Mouse (Mus musculus) kidney, postnatal 10 days (tissue): ENCODE measurements at regions not wholly inside any gene's neighbourhood (a gene's known extent, or its start where the extent isn't known, plus 50 kb on each side); places are given as distances from the start of the nearest gene placed in this dataset.

Experiments
- DNase-seq: peaks from one replicate; pipeline ENCODE4 v3.0.0; 2021; ENCODE audit warnings: mixed read lengths

DNA sequence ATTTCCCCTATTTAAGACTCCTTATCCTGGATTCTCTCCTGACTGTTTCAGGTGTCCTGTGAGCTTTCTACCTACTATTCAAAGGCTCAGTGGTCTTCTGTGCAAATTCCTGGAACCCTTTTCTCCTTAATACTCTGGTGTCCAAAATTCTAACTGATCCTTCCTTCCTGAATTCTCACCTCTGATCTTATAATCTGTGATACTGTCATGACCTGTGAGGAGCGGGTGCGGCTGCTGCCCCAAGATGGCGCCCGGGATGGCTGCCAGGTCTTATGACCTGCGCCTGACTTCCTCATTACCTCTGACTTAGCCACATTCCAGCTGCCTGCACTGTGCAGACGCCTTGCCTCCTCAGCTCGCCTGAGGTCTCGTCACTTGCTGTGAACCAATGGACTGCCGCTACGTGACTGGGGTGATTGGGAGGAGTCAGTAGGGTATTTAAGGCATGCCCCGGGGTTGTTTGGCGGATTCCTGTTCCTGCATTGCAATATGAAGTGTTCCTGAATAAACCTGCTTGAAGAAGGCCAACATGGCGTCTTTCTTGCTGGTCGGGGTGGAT lies 131.2 kb downstream of the Ptbp2 start:
- DNase-seq = no peak

DNA sequence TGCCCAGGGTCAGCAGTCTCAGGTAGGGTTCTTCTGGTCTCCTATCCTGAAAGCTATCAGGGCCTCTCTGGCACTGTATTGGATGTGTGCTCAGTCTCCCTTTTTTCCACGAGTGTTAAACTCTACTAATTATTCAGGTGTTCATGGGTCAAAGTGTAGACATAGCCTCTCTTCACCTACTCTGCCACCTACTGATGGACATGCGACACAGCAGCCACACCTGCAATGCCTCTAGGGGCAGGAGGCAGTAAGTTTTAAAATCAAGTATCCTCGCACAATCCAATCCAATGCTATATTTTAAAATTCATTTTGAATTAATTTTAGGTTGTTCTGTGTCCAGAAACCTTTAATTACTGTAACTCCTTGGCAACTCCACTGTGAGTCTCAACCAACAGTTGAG lies 145.6 kb downstream of the Ptbp2 start:
- DNase-seq = no peak

GRCm38 (mm10) chr3:119635641-119636040 lies 148.6 kb downstream of the Ptbp2 start:
- no peak for DNase-seq

GRCm38 (mm10) chr3:119633516-119633915 lies 150.8 kb downstream of the Ptbp2 start:
- DNase-seq = no peak

DNA sequence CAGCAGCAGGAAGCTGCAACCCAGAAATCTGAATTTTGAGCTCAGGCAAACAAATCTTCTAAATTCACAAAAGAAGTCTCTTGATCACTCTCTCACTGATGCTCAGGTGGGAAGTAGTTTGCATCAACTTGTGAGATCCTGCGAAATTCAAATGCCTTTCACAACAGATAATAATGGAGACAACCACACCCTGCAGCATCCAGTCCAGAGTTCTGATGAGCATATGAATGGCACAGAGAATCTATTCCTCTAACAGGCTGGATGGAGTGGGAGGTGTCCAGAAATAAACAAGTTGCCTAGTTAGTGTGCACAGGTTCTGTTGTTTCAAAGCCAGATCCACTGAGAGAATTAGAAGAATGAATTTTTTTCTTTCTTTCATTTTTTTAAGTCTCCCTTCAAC lies 178.2 kb downstream of the Ptbp2 start:
- no peak for DNase-seq

DNA sequence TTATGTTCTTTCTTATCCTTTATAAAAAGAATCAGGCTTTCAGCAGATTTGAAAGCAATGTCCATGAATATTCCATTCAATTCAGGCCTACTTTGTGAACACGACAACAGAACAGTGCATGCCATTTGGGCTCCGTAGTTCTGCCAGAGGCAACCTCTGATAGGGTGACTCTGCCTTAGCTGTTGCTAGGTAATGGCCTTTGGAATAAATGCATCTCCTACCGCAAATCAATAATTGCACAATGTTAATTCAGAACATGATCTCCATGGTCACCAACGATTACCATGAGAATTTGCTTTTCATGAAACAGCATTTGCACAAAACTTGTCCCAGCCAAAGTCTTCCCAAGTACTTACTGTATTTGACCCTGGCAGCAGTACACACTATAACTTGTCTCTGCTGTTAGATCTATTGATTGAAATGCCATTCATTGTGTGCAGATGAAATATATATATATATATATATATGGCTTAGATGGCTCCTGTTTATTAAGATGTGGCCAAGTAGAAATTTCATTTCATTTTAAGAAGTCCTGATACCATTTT lies 195.3 kb downstream of the Ptbp2 start:
- no peak for DNase-seq

GRCm38 (mm10) chr3:119587971-119588370 lies 196.3 kb downstream of the Ptbp2 start:
- no peak for DNase-seq

GRCm38 (mm10) chr3:119575516-119575915 lies 208.8 kb downstream of the Ptbp2 start:
- DNase-seq = no peak

DNA sequence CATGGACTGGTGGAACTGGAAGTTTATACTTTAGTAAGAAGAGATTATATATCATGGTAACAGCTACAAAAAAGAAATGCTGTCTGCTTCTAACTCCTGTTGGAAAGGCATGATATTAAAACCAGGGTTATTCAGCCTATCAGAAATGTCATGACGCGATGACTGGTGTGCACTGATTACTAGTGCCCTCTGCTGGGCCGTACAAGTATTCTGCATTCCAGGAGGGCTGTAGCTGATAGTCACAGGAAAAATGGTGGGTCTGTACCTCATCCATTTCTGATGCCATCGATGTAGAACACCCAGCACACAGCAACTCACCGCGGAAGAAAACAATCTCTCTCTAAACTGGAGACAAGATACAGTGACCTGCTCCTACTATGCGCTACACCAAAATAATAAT lies 246.4 kb downstream of the Ptbp2 start:
- peak; percentile 7 for DNase-seq

GRCm38 (mm10) chr3:119524510-119525123 lies 259.6 kb downstream of the Ptbp2 start:
- no peak for DNase-seq

DNA sequence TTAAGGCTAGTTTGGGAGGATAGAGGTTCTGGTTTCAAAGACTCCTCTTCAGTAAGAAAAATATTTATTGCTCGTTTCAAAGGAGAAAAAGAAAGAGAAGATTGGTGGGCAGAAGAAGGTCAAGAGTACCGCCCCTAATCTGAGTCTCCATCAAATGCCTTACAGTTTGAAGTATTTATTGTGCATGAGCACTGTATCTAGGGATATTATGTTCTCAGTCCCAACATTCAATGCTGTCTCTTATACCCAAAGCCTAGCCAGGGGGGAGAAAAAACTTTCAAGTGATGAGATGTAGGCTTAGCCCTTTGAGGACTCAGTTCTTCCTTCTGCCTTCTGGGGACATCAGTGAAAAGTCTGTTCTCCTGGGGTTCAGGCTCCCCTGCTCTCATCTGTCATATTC lies 271.7 kb downstream of the Ptbp2 start:
- DNase-seq = no peak

DNA sequence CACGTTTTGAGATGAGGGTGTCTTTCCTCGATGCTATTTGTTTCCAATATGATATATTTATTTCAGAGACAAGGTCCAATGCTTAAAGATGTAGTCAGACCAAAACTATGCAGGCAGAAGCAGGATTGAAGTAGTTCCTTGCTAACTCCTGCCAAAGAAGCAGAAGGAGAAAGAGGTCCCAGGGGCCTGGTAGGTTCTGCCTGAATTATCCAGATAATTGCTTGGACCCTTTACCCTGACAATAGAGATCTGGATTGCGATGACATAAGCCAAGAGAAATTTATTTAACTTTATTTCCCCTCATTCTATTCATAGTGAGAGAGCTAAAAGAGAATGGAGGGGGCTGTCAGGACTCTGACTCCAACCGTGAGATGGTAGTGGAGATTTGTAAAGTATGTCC lies 275.1 kb downstream of the Ptbp2 start:
- no peak for DNase-seq

DNA sequence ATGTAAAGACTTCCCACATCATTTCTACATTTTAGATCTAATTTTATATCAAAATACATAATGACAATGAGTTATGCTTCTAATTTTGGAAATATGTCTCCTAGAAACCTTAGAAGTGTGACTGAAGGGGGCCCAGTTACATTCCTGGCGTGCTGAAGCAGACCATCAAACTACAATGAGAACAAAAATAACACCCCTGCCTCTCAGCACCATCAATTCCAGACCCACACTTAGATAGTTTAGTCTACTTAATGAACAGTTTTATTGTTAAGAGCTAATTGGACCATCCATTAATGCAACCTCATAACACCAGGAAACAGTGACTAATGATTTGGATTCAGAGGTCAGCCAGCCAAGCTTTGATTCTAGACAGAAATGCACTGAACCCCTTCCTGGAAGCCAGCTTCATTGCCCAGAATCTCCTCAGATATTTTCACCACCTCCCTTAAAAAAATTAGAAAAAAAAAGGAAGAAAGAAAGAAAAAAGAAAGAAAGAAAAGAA lies 280.7 kb downstream of the Ptbp2 start:
- no peak for DNase-seq

GRCm38 (mm10) chr3:119498711-119499110 lies 285.6 kb downstream of the Ptbp2 start:
- peak; percentile 73 for DNase-seq

- no peak for DNase-seq
Measured at GRCm38 (mm10) chr3:119497880-119498279, 286.4 kb downstream of the Ptbp2 start.

DNA sequence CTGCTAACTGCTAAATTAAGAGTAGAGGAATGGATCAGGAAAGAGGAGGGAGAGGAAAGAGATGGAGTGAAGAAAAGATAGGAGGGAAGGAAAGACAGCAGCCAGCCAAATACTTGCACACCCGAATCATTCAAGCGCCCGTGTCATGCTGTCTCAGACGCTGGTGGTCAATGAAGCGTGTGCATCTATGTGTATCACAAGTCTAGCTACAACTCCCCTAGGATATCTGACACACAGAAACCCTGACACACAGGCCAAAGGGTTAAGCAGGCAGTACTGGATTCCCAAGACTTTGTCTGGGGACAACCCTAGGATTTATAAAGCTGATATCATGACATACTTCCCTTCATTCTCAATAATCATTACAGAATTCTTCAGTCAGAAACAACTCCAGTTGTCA lies 289.7 kb downstream of the Ptbp2 start:
- DNase-seq = no peak

- no peak for DNase-seq
Measured at GRCm38 (mm10) chr3:119492627-119493026, 291.6 kb downstream of the Ptbp2 start.

GRCm38 (mm10) chr3:119489336-119489735 lies 294.9 kb downstream of the Ptbp2 start:
- DNase-seq = no peak
